Mouse (Mus musculus): Measurements from ENCODE around the gene Col6a6.
"Not testable (repeated sequence)": the region's sequence is repeated elsewhere in the genome, so short reads cannot be mapped to it uniquely, and the experiment has no call there.

Gene Col6a6

GRCm38 (mm10) chr9:105827791-105828385, at the start of gene Col6a6:
TSS of gene Col6a6 (minus strand) at chr9:105828160.
- peak; percentile 19 for DNase-seq

- DNase-seq = no peak
Observed at GRCm38 (mm10) chr9:105876124-105876523, 48.2 kb upstream of the Col6a6 start.

- DNase-seq = no peak
Observed at GRCm38 (mm10) chr9:105871643-105872042, 43.7 kb upstream of the Col6a6 start.

GRCm38 (mm10) chr9:105857773-105858172, 29.8 kb upstream of the Col6a6 start:
- peak; percentile 77 for DNase-seq

GRCm38 (mm10) chr9:105852778-105853065, 24.8 kb upstream of the Col6a6 start:
- no peak for DNase-seq

GRCm38 (mm10) chr9:105852015-105852777, 24.2 kb upstream of the Col6a6 start:
- no peak for DNase-seq

GRCm38 (mm10) chr9:105851011-105851410, 23.1 kb upstream of the Col6a6 start:
- DNase-seq = no peak

- no peak for DNase-seq
Observed at GRCm38 (mm10) chr9:105848396-105848795, 20.4 kb upstream of the Col6a6 start.

- DNase-seq = no peak
Observed at GRCm38 (mm10) chr9:105847261-105847660, 19.3 kb upstream of the Col6a6 start.

- not testable (repeated sequence) for DNase-seq
Observed at GRCm38 (mm10) chr9:105841386-105841785, 13.4 kb upstream of the Col6a6 start.

GRCm38 (mm10) chr9:105839147-105839515, 11.2 kb upstream of the Col6a6 start:
- DNase-seq = no peak

GRCm38 (mm10) chr9:105838396-105839146, 10.6 kb upstream of the Col6a6 start:
- no peak for DNase-seq

GRCm38 (mm10) chr9:105835587-105835986, 7.6 kb upstream of the Col6a6 start:
- no peak for DNase-seq

- peak; percentile 38 for DNase-seq
Observed at GRCm38 (mm10) chr9:105834799-105835198, 6.8 kb upstream of the Col6a6 start.

- DNase-seq = no peak
Observed at GRCm38 (mm10) chr9:105831291-105831690, 3.3 kb upstream of the Col6a6 start.

GRCm38 (mm10) chr9:105827076-105827647, 798 bp downstream of the Col6a6 start:
- no peak for DNase-seq

GRCm38 (mm10) chr9:105820711-105821110, 7.2 kb downstream of the Col6a6 start:
- no peak for DNase-seq

GRCm38 (mm10) chr9:105819155-105819709, 8.7 kb downstream of the Col6a6 start:
- no peak for DNase-seq

GRCm38 (mm10) chr9:105814436-105814835, 13.5 kb downstream of the Col6a6 start:
- no peak for DNase-seq

- peak; percentile 21 for DNase-seq
Observed at GRCm38 (mm10) chr9:105811458-105811857, 16.5 kb downstream of the Col6a6 start.

- DNase-seq = no peak
Observed at GRCm38 (mm10) chr9:105808920-105809505, 18.9 kb downstream of the Col6a6 start.

GRCm38 (mm10) chr9:105803416-105803815, 24.5 kb downstream of the Col6a6 start:
- DNase-seq = no peak

GRCm38 (mm10) chr9:105801463-105801862, 26.5 kb downstream of the Col6a6 start:
- DNase-seq = no peak

All from embryo, embryonic 11 days (tissue).